Mouse (Mus musculus): ENCODE results near the gene Olfr1506.
"Not testable (repeated sequence)": the region's sequence is repeated elsewhere in the genome, so short reads cannot be mapped to it uniquely, and the experiment has no call there.

Olfr1506 gene

GRCm38 (mm10) chr2:90224393-90224792, at the start of gene Olfr1506:
Gene Olfr1506, minus strand, starts transcription at chr2:90224493.
- DNase-seq (ENCODE audit: low read depth), result not testable (repeated sequence)

- no peak for DNase-seq (ENCODE audit: low read depth)
Measured at GRCm38 (mm10) chr2:90270932-90271331, 46.6 kb upstream of the Olfr1506 start, which contains the start of gene Olfr1271. Gene Olfr1271, minus strand, starts transcription at chr2:90271032.

GRCm38 (mm10) chr2:90257492-90257891, 33.2 kb upstream of the Olfr1506 start, which contains the start of gene Olfr142:
Gene Olfr142, minus strand, starts transcription at chr2:90257592.
- DNase-seq (ENCODE audit: low read depth), result no peak

GRCm38 (mm10) chr2:90199606-90200005, 24.7 kb downstream of the Olfr1506 start:
- not testable (repeated sequence) for DNase-seq (ENCODE audit: low read depth)

- not testable (repeated sequence) for DNase-seq (ENCODE audit: low read depth)
Measured at GRCm38 (mm10) chr2:90195285-90195684, 29.0 kb downstream of the Olfr1506 start.

- not testable (repeated sequence) for DNase-seq (ENCODE audit: low read depth)
Measured at GRCm38 (mm10) chr2:90194750-90195149, 29.5 kb downstream of the Olfr1506 start.

GRCm38 (mm10) chr2:90187082-90187481, 37.2 kb downstream of the Olfr1506 start:
- DNase-seq (ENCODE audit: low read depth), result not testable (repeated sequence)

- not testable (repeated sequence) for DNase-seq (ENCODE audit: low read depth)
Measured at GRCm38 (mm10) chr2:90186082-90186481, 38.2 kb downstream of the Olfr1506 start.
